13 mouse cellular contexts compared by ENCODE assay signal in genomic region chr17:85692594-85692993, GRCm38 (mm10). TPM values are rescaled to one million over a fixed set of nuclear protein-coding genes. Genes with fewer than 3 reads are reported as not detected.
DNase-seq lines count a peak whose midpoint lies in the region; ATAC-seq lines count a peak whose summit lies in the region.
"Had no signal": no experiment of that assay in that cellular context is flagged by ENCODE, and none has a peak within 500 bp of the region (broad histone marks: within the 10 kb centered on the region; RNA-seq: fewer than 3 reads in every experiment).

No protein-coding gene starts in this region.

- peak overlapping the region; percentile 67 for H3K9ac ChIP-seq in kidney, embryonic 16.5 days (replicated peaks; ENCODE audit: low read length)
- H3K9ac ChIP-seq in embryonic facial prominence, embryonic 12.5 days = peak overlapping the region; percentile 70
- H3K9ac ChIP-seq: liver, embryonic 15.5 days had no signal

- peak overlapping the region; percentile 64 for H3K27ac ChIP-seq in kidney, embryonic 16.5 days (ENCODE audit: low read length)
- peak overlapping the region; percentile 80 for H3K27ac ChIP-seq in embryonic facial prominence, embryonic 12.5 days
- H3K27ac ChIP-seq: liver, embryonic 15.5 days had no signal

- no peak for ATAC-seq in kidney, embryonic 16.5 days (ENCODE audit: low FRiP score, low TSS enrichment)
- ATAC-seq in embryonic facial prominence, embryonic 12.5 days (ENCODE audit: insufficient number of reproducible peaks, insufficient read depth, low FRiP score, low TSS enrichment) = no peak
- 0 out of 2 replicates have a peak, but pooled peaks have one; percentile 3 for ATAC-seq in megakaryocyte, adult 5-6 weeks (ENCODE audit: poor library complexity, severe bottlenecking)

- H3K4me2 ChIP-seq in kidney, embryonic 16.5 days (replicated peaks; ENCODE audit: low read depth, low read length) = peak overlapping the region; percentile 73
- peak overlapping the region; percentile 59 for H3K4me2 ChIP-seq in embryonic facial prominence, embryonic 12.5 days (replicated peaks)
- H3K4me2 ChIP-seq: liver, embryonic 15.5 days had no signal

- WGBS in kidney, embryonic 16.5 days = 2% methylated on average over 23 of the region's 23 CpGs
- 4% methylated on average over 23 of the region's 23 CpGs for WGBS in embryonic facial prominence, embryonic 12.5 days

- no peaks in the 10 kb centered on the region for H3K36me3 ChIP-seq in kidney, embryonic 16.5 days (ENCODE audit: insufficient read depth, low read length)
- no peaks in the 10 kb centered on the region for H3K36me3 ChIP-seq in embryonic facial prominence, embryonic 12.5 days
- H3K36me3 ChIP-seq: liver, embryonic 15.5 days had no signal

- H3K4me1 ChIP-seq in kidney, embryonic 16.5 days (ENCODE audit: insufficient read depth, low read length) = peaks cover 20% of the 10 kb centered on the region
- H3K4me1 ChIP-seq in embryonic facial prominence, embryonic 12.5 days = peaks cover 31% of the 10 kb centered on the region

- peaks cover 84% of the 10 kb centered on the region for H3K27me3 ChIP-seq in kidney, embryonic 16.5 days (ENCODE audit: insufficient read depth, low read length)
- H3K27me3 ChIP-seq in embryonic facial prominence, embryonic 12.5 days = peaks cover 42% of the 10 kb centered on the region

- peaks cover 5% of the 10 kb centered on the region; the same call in 1 of the 2 replicates for H3K9me3 ChIP-seq in kidney, embryonic 16.5 days (ENCODE audit: low read length)
- H3K9me3 ChIP-seq in embryonic facial prominence, embryonic 12.5 days = no peaks in the 10 kb centered on the region
- H3K9me3 ChIP-seq: liver, embryonic 15.5 days had no signal

- peak; percentile 49 for DNase-seq in embryo, embryonic 10.5 days (ENCODE audit: low spot score)
- DNase-seq in embryo, embryonic 10 days (ENCODE audit: low spot score) = no peak
- DNase-seq in kidney, postnatal 14 days = no peak
- no peak for DNase-seq in right cerebral cortex, postnatal 36 days (ENCODE audit: low spot score in 2 of 2)
- DNase-seq in thymus, postnatal 36 days = no peak
- DNase-seq: adrenal gland, postnatal 10 days; gastrocnemius, postnatal 25 days had no signal

- H3K4me3 ChIP-seq in kidney, embryonic 16.5 days (ENCODE audit: low read length) = peak overlapping the region; percentile 38
- H3K4me3 ChIP-seq in embryonic facial prominence, embryonic 12.5 days = peak overlapping the region; percentile 59
- H3K4me3 ChIP-seq: liver, embryonic 15.5 days had no signal

RNA-seq across cellular contexts. Expression of gene Six2, which starts 4.5 kb away (rescaled TPM):
- 13.3 and 15.9 TPM in 2 replicates for polyA plus RNA-seq in kidney, embryonic 16.5 days (2015; fragmentation: Nextera tagmentation; extraction: Ambion mirVana)
- polyA plus RNA-seq in embryonic facial prominence, embryonic 12.5 days (2016; fragmentation: Nextera tagmentation; extraction: Ambion mirVana) = 33.2 and 38.0 TPM in 2 replicates
- not detected in 2 replicates for total RNA-seq in megakaryocyte, adult 5-6 weeks (2015)
- total RNA-seq in megakaryocyte, adult 5-6 weeks (2017) = not detected in 2 replicates
- polyA plus RNA-seq: large intestine, adult 2 months; liver, embryonic 15.5 days; small intestine, adult 2 months had no signal
